In genomic region chr7:27284865-27285697, GRCm38 (mm10) we compare ENCODE assay signal across 8 mouse cellular contexts. TPM values are rescaled to one million over a fixed set of nuclear protein-coding genes. Genes with fewer than 3 reads are reported as not detected.
DNase-seq lines count a peak whose midpoint lies in the region; ATAC-seq and TF ChIP-seq lines count a peak whose summit lies in the region.

No protein-coding gene starts in this region.

- H3K9ac ChIP-seq in CH12.LX (ENCODE audit: insufficient read depth, low read depth): no peak overlapping the region
- 0 out of 2 replicates have a peak overlapping the region, but pooled peaks have one; percentile 14 for H3K9ac ChIP-seq in forebrain, embryonic 13.5 days
- no peak overlapping the region for H3K9ac ChIP-seq in limb, embryonic 12.5 days (replicated peaks)
- H3K9ac ChIP-seq in midbrain, embryonic 11.5 days (ENCODE audit: low read length): no peak overlapping the region

- TF ChIP-seq EP300 in CH12.LX (IDR thresholded peaks at IDR 0.05; ENCODE audit: low read length): no peak

- WGBS in forebrain, embryonic 13.5 days: under 1% methylated on average over 28 of the region's 28 CpGs
- 2% methylated on average over 28 of the region's 28 CpGs for WGBS in limb, embryonic 12.5 days
- under 1% methylated on average over 28 of the region's 28 CpGs for WGBS in midbrain, embryonic 11.5 days

- peaks cover 8% of the 10 kb centered on the region for H3K9me3 ChIP-seq in CH12.LX (replicated peaks; ENCODE audit: low read length)
- no peaks in the 10 kb centered on the region for H3K9me3 ChIP-seq in forebrain, embryonic 13.5 days (replicated peaks)
- no peaks in the 10 kb centered on the region for H3K9me3 ChIP-seq in limb, embryonic 12.5 days
- H3K9me3 ChIP-seq in midbrain, embryonic 11.5 days (ENCODE audit: control insufficient read depth, low read length): no peaks in the 10 kb centered on the region

- TF ChIP-seq POLR2A in CH12.LX (IDR thresholded peaks at IDR 0.05; ENCODE audit: low read depth, low read length): no peak

- H3K79me2 ChIP-seq in CH12.LX (replicated peaks; ENCODE audit: control insufficient read depth, extremely low read depth, insufficient read depth, poor library complexity, severe bottlenecking): no peaks in the 10 kb centered on the region

- peaks cover 14% of the 10 kb centered on the region for H3K27me3 ChIP-seq in CH12.LX (replicated peaks)
- H3K27me3 ChIP-seq in forebrain, embryonic 13.5 days: no peaks in the 10 kb centered on the region; the same call in 1 of the 2 replicates
- peaks cover 24% of the 10 kb centered on the region for H3K27me3 ChIP-seq in limb, embryonic 12.5 days
- no peaks in the 10 kb centered on the region for H3K27me3 ChIP-seq in midbrain, embryonic 11.5 days (ENCODE audit: control insufficient read depth, insufficient read depth, low read length)

- TF ChIP-seq RAD21 in CH12.LX (IDR thresholded peaks at IDR 0.05; ENCODE audit: low read depth, low read length): no peak

- in situ Hi-C loops in CH12.LX (cut with MboI; ENCODE audit: low pct_ligation_motif_present, low pct_unique_long_range_greater_than_20kb, low sequenced_read_pairs): loop anchor here (5.0 kb wide), 1 partner anchor 128 kb away; no protein-coding TSS in a partner anchor

- dilution Hi-C loops in CH12.LX (cut with MboI; ENCODE audit: extremely low pct_ligation_motif_present, extremely low pct_unique_long_range_greater_than_20kb, low sequenced_read_pairs): no loop called here

- no peak for DNase-seq in CH12.LX (ENCODE audit: extremely low read depth)
- peak; percentile 67 for DNase-seq in MN1 (ENCODE audit: low spot score)
- peak; percentile 78 to 79 for DNase-seq in heart, postnatal 14 days
- peak; percentile 92 for DNase-seq in midbrain, embryonic 11.5 days (ENCODE audit: low spot score, missing footprints)
- peak; percentile 79 for DNase-seq in testis, postnatal 10 days (ENCODE audit: low spot score)
- no peak for DNase-seq in cerebellum, adult 11 months

- intact Hi-C loops in heart, postnatal 14 days (cut with DNase I): loop anchor here (5.0 kb wide), 1 partner anchor 128 kb away; no protein-coding TSS in a partner anchor

- no peak overlapping the region for H3K27ac ChIP-seq in CH12.LX (ENCODE audit: insufficient read depth, low read depth)
- H3K27ac ChIP-seq in forebrain, embryonic 13.5 days: no peak overlapping the region
- H3K27ac ChIP-seq in limb, embryonic 12.5 days: no peak overlapping the region
- H3K27ac ChIP-seq in midbrain, embryonic 11.5 days (ENCODE audit: low read depth, low read length): no peak overlapping the region

- no peak overlapping the region for H3K4me2 ChIP-seq in CH12.LX (ENCODE audit: insufficient read depth, low read depth, poor library complexity, severe bottlenecking)
- H3K4me2 ChIP-seq in forebrain, embryonic 13.5 days: peak overlapping the region; percentile 43
- peak overlapping the region; percentile 42 for H3K4me2 ChIP-seq in limb, embryonic 12.5 days
- peak overlapping the region; percentile 30 for H3K4me2 ChIP-seq in midbrain, embryonic 11.5 days

- peak; percentile 61 for ATAC-seq in forebrain, embryonic 13.5 days
- ATAC-seq in limb, embryonic 12.5 days (ENCODE audit: insufficient number of reproducible peaks, insufficient read depth, low FRiP score, low TSS enrichment, low read depth): no peak; the same call in 1 of the 2 replicates
- ATAC-seq in midbrain, embryonic 11.5 days (ENCODE audit: low FRiP score): peak; percentile 67

- peak in 1 of 2 experiments; percentile 11; a peak in 2 of 4 replicates for TF ChIP-seq CTCF in CH12.LX (conservative IDR thresholded peaks at IDR 0.05 in 1 of 2, IDR thresholded peaks at IDR 0.05 in 1 of 2; ENCODE audit: low read depth in 2 of 2, low read length in 2 of 2)

- no peak overlapping the region for H3K4me3 ChIP-seq in CH12.LX (replicated peaks in 1 of 3; ENCODE audit: low read depth in 2 of 3, low read length in 2 of 3, poor library complexity in 1 of 3)
- H3K4me3 ChIP-seq in forebrain, embryonic 13.5 days: no peak overlapping the region
- peak overlapping the region; percentile 18 for H3K4me3 ChIP-seq in limb, embryonic 12.5 days (replicated peaks)
- H3K4me3 ChIP-seq in midbrain, embryonic 11.5 days (ENCODE audit: low read depth, low read length): no peak overlapping the region

- peaks cover 0 to 9% of the 10 kb centered on the region in 2 experiments for H3K36me3 ChIP-seq in CH12.LX (replicated peaks in 1 of 2; ENCODE audit: control insufficient read depth in 1 of 2, insufficient read depth in 1 of 2, low read length in 1 of 2)
- H3K36me3 ChIP-seq in forebrain, embryonic 13.5 days (ENCODE audit: poor library complexity, severe bottlenecking): peaks cover 28% of the 10 kb centered on the region
- H3K36me3 ChIP-seq in limb, embryonic 12.5 days: peaks cover 19% of the 10 kb centered on the region
- peaks cover 7% of the 10 kb centered on the region for H3K36me3 ChIP-seq in midbrain, embryonic 11.5 days (ENCODE audit: control insufficient read depth, insufficient read depth, low read length)

- H3K4me1 ChIP-seq in CH12.LX (ENCODE audit: control insufficient read depth in 1 of 2, insufficient read depth in 2 of 2): 0 out of 4 replicates have a peak, but pooled peaks cover 0 to 2% of the 10 kb centered on the region in 2 experiments
- H3K4me1 ChIP-seq in forebrain, embryonic 13.5 days: 0 out of 2 replicates have a peak, but pooled peaks cover 8% of the 10 kb centered on the region
- H3K4me1 ChIP-seq in limb, embryonic 12.5 days (replicated peaks): 0 out of 2 replicates have a peak, but pooled peaks cover 3% of the 10 kb centered on the region
- peaks cover 4% of the 10 kb centered on the region for H3K4me1 ChIP-seq in midbrain, embryonic 11.5 days (ENCODE audit: control insufficient read depth, insufficient read depth, low read length)

TF ChIP-seq in CH12.LX, 34 proteins besides CTCF, POLR2A, EP300 and RAD21:
- TF ChIP-seq USF1 (IDR thresholded peaks at IDR 0.05; ENCODE audit: low read depth, low read length) (no peak), ETS1 (conservative IDR thresholded peaks at IDR 0.05; ENCODE audit: low read depth, low read length) (no peak), ZKSCAN1 (IDR thresholded peaks at IDR 0.05; ENCODE audit: borderline replicate concordance, low read depth, low read length) (peak; percentile 93)

RNA-seq across cellular contexts. Expression of gene Numbl, which starts 26.8 kb away (rescaled TPM):
- 1.5 and 2.3 TPM in 2 replicates for total RNA-seq in CH12.LX (2012; rRNA removed)
- 0.68 and 0.81 TPM in 2 replicates for total RNA-seq in CH12.LX (2014; rRNA removed)
- 2.7 and 2.9 TPM in 2 replicates for polyA plus RNA-seq in CH12.LX (2012; ENCODE audit: insufficient read length, low read depth)
- 31.1 and 32.3 TPM in 2 replicates for polyA plus RNA-seq in forebrain, embryonic 13.5 days (2015; fragmentation: Nextera tagmentation; extraction: Ambion mirVana)
- 1 to 10 TPM; 7.9 to 8.5 TPM for total RNA-seq in heart, postnatal 14 days (2021)
- 25.3 and 26.5 TPM in 2 replicates for polyA plus RNA-seq in limb, embryonic 12.5 days (2016; fragmentation: Nextera tagmentation; extraction: Ambion mirVana)
- 16.9 and 17.7 TPM in 2 replicates for polyA plus RNA-seq in midbrain, embryonic 11.5 days (2014; fragmentation: Nextera tagmentation; extraction: Ambion mirVana)

RNA-seq across cellular contexts. Expression of gene Coq8b, which starts 52.3 kb away (rescaled TPM):
- total RNA-seq in CH12.LX (2012; rRNA removed): 21.7 and 26.5 TPM in 2 replicates
- 16.0 and 19.7 TPM in 2 replicates for total RNA-seq in CH12.LX (2014; rRNA removed)
- polyA plus RNA-seq in CH12.LX (2012; ENCODE audit: insufficient read length, low read depth): 20.6 and 21.3 TPM in 2 replicates
- 22.3 and 25.5 TPM in 2 replicates for polyA plus RNA-seq in forebrain, embryonic 13.5 days (2015; fragmentation: Nextera tagmentation; extraction: Ambion mirVana)
- 1 to 10 TPM; 7.0 to 8.8 TPM for total RNA-seq in heart, postnatal 14 days (2021)
- polyA plus RNA-seq in limb, embryonic 12.5 days (2016; fragmentation: Nextera tagmentation; extraction: Ambion mirVana): 15.7 and 16.6 TPM in 2 replicates
- 16.1 and 16.6 TPM in 2 replicates for polyA plus RNA-seq in midbrain, embryonic 11.5 days (2014; fragmentation: Nextera tagmentation; extraction: Ambion mirVana)

RNA-seq across cellular contexts. Expression of gene Ltbp4, which starts 52.4 kb away (rescaled TPM):
- total RNA-seq in CH12.LX (2012; rRNA removed) (1.8 and 2.6 TPM in 2 replicates), CH12.LX (2014; rRNA removed) (0.16 and 0.43 TPM in 2 replicates)
- polyA plus RNA-seq in CH12.LX (2012; ENCODE audit: insufficient read length, low read depth): 1.2 and 1.5 TPM in 2 replicates
- 10.5 and 13.4 TPM in 2 replicates for polyA plus RNA-seq in forebrain, embryonic 13.5 days (2015; fragmentation: Nextera tagmentation; extraction: Ambion mirVana)
- total RNA-seq in heart, postnatal 14 days (2021): 100 to 1,000 TPM; 354 to 358 TPM
- polyA plus RNA-seq in limb, embryonic 12.5 days (2016; fragmentation: Nextera tagmentation; extraction: Ambion mirVana): 15.2 and 15.8 TPM in 2 replicates
- 2.9 and 5.8 TPM in 2 replicates for polyA plus RNA-seq in midbrain, embryonic 11.5 days (2014; fragmentation: Nextera tagmentation; extraction: Ambion mirVana)

RNA-seq across cellular contexts. Expression of gene Itpkc, which starts 56.6 kb away (rescaled TPM):
- 5.9 and 8.1 TPM in 2 replicates for total RNA-seq in CH12.LX (2012; rRNA removed)
- total RNA-seq in CH12.LX (2014; rRNA removed): 3.2 and 4.0 TPM in 2 replicates
- polyA plus RNA-seq in CH12.LX (2012; ENCODE audit: insufficient read length, low read depth): 4.0 and 4.1 TPM in 2 replicates
- polyA plus RNA-seq in forebrain, embryonic 13.5 days (2015; fragmentation: Nextera tagmentation; extraction: Ambion mirVana): 4.6 and 5.4 TPM in 2 replicates
- 1 to 10 TPM; 4.5 to 5.5 TPM for total RNA-seq in heart, postnatal 14 days (2021)
- 9.3 and 9.5 TPM in 2 replicates for polyA plus RNA-seq in limb, embryonic 12.5 days (2016; fragmentation: Nextera tagmentation; extraction: Ambion mirVana)
- 5.0 and 6.6 TPM in 2 replicates for polyA plus RNA-seq in midbrain, embryonic 11.5 days (2014; fragmentation: Nextera tagmentation; extraction: Ambion mirVana)

Comparison
In these comparisons a context has a peak if more than half of its experiments do, and no peak if none do; other contexts are left out.
1. DNase-seq: peak in MN1 (single experiment), heart, postnatal 14 days (2 of 2), midbrain, embryonic 11.5 days (single experiment) and testis, postnatal 10 days (single experiment); none in CH12.LX (single experiment) and cerebellum, adult 11 months (single experiment).